Mouse (Mus musculus) inflammation-experienced regulatory T-cells (primary cell): ENCODE results near the gene Slc25a45. TPM values are rescaled to one million over a fixed set of nuclear protein-coding genes. Genes with fewer than 3 reads are reported as not detected.

Experiments used
- polyA plus RNA-seq, 2 experiments: library from polyadenylated mRNA; unstranded; fragments of 100-300 nt; shearing (Covaris generic); gene quantifications; one replicate each; pipeline ENCODE4 v1.2.1; 2017

Slc25a45 gene
- 10 to 100 TPM; 38.8 to 42.3 TPM for polyA plus RNA-seq

GRCm38 (mm10) chr19:5877618-5878361, at the start of gene Slc25a45:
Gene Slc25a45, plus strand, starts transcription at chr19:5877808.

DNA sequence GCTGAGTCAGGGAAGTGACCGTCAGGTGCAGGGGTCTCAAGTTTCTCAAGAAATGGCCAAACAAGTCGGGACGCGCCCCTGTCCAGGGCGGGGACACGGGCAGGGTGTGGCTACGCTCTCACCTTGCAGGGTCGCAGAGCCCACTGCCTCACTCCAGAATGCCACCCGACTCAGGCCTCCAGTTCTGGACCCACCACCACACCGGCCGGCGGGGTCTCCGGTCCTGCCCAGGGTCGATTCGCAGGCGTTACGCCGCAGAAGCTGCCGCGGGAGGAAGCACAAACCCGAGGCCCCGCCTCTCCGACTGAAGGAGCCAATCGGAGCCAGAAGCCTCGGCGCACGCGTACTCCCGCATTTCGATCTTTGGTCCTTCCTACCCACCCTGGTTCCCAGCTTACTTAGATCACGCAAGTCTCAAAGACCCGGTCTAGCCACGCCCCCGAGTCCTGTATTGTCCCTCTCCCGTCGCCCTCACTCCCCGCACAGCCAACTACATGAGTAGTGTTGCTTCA, 2.6 kb upstream of the Slc25a45 start, which contains the start of gene Frmd8:
TSS of gene Frmd8 (minus strand) at position 306 of the 512 bp plus-strand sequence.

DNA sequence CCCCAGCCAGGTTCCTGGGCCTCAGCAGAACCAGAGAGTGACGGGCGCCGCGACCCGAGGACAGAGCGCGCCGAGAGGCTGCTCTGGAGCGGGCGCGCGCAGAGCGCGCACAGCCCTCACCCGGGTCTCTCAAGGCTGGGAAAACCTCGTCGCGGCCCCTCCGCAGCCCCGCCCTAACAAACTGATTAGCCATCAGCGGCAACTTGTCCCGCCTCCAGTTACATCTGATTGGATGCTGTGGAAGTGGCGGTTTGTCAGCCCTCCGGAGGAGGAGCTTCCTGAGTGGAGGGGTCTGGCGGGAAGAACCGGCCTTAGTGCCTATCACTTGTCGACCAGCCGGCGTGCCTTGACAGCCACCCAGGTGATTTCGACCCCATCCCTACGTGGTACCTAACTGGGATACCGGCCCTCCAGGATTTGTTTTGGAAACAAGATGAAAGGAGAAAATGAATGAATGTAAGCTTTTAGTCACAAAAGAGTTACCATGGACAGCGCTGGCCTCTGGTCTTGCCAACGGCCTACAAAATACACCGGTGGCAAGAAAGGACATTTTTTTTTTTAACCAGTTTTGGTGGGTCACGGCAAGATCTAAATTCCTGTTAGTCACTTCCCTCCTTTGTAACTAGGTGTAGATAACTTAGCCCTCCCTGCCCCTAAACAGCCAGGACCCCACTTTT, 16.5 kb downstream of the Slc25a45 start, which contains the start of gene Tigd3:
TSS of gene Tigd3 (minus strand) at position 148 of the 677 bp plus-strand sequence.

GRCm38 (mm10) chr19:5913007-5913719, 35.6 kb downstream of the Slc25a45 start, which contains the start of gene Dpf2:
Gene Dpf2, minus strand, starts transcription at chr19:5913010.

GRCm38 (mm10) chr19:5924713-5925093, 47.1 kb downstream of the Slc25a45 start, which contains the start of gene Cdc42ep2:
Gene Cdc42ep2, minus strand, starts transcription at chr19:5924816.

Other genes with a start within 250 kb of the Slc25a45 start
- gene Rela, start 240.3 kb upstream of the Slc25a45 start, polyA plus RNA-seq = 100 to 1,000 TPM; 169 to 173 TPM
- 100 to 1,000 TPM; 213 to 259 TPM for gene Sipa1, start 214.1 kb upstream of the Slc25a45 start, polyA plus RNA-seq
- 10 to 100 TPM; 65.0 to 66.0 TPM for gene Map3k11, start 189.1 kb upstream of the Slc25a45 start, polyA plus RNA-seq
- 10 to 100 TPM; 44.8 to 55.5 TPM for gene Pcnx3, start 188.9 kb upstream of the Slc25a45 start, polyA plus RNA-seq
- gene Kcnk7, start 173.4 kb upstream of the Slc25a45 start, polyA plus RNA-seq = 1 to 10 TPM; 1.9 to 6.6 TPM
- gene Ehbp1l1, start 151.5 kb upstream of the Slc25a45 start, polyA plus RNA-seq = 10 to 100 TPM; 45.5 to 55.4 TPM
- gene Fam89b, start 148.2 kb upstream of the Slc25a45 start, polyA plus RNA-seq = 100 to 1,000 TPM in 1 of 2 experiments, 10 to 100 TPM in 1; 97.2 to 103 TPM
- under 1 TPM; 0.40 to 0.59 TPM for gene Ltbp3, start 136.9 kb upstream of the Slc25a45 start, polyA plus RNA-seq
- 10 to 100 TPM; 73.9 to 91.5 TPM for gene Scyl1, start 106.4 kb upstream of the Slc25a45 start, polyA plus RNA-seq
- 100 to 1,000 TPM; 223 to 264 TPM for gene Frmd8, start 2.5 kb upstream of the Slc25a45 start, polyA plus RNA-seq
- gene Tigd3, start 16.3 kb downstream of the Slc25a45 start, polyA plus RNA-seq = 1 to 10 TPM in 1 of 2 experiments, under 1 TPM in 1; 0.66 to 1.5 TPM
- 100 to 1,000 TPM; 161 to 208 TPM for gene Dpf2, start 35.2 kb downstream of the Slc25a45 start, polyA plus RNA-seq
- gene Cdc42ep2, start 47.0 kb downstream of the Slc25a45 start, polyA plus RNA-seq = 1 to 10 TPM in 1 of 2 experiments, under 1 TPM in 1; 0.46 to 1.6 TPM
- 10 to 100 TPM; 37.4 to 48.6 TPM for gene Pola2, start 86.4 kb downstream of the Slc25a45 start, polyA plus RNA-seq
- under 1 TPM in 1 of 2 experiments, not detected in 1; 0.89 TPM for gene Slc22a20, start 108.3 kb downstream of the Slc25a45 start, polyA plus RNA-seq
- 10 to 100 TPM; 64.1 to 70.3 TPM for gene Capn1, start 138.1 kb downstream of the Slc25a45 start, polyA plus RNA-seq
- 10 to 100 TPM; 48.2 to 68.1 TPM for gene Syvn1, start 168.8 kb downstream of the Slc25a45 start, polyA plus RNA-seq
- 10 to 100 TPM; 37.1 to 49.2 TPM for gene Mrpl49, start 180.0 kb downstream of the Slc25a45 start, polyA plus RNA-seq
- gene Fau, start 180.0 kb downstream of the Slc25a45 start, polyA plus RNA-seq = 100 to 1,000 TPM; 732 to 759 TPM
- gene Znhit2, start 183.4 kb downstream of the Slc25a45 start, polyA plus RNA-seq = 10 to 100 TPM; 35.7 to 43.9 TPM
- 10 to 100 TPM; 14.2 to 15.2 TPM for gene Tm7sf2, start 190.6 kb downstream of the Slc25a45 start, polyA plus RNA-seq
- gene Vps51, start 199.4 kb downstream of the Slc25a45 start, polyA plus RNA-seq = 100 to 1,000 TPM in 1 of 2 experiments, 10 to 100 TPM in 1; 79.1 to 114 TPM
- 1 to 10 TPM in 1 of 2 experiments, not detected in 1; 2.5 TPM for gene Tmem262, start 202.2 kb downstream of the Slc25a45 start, polyA plus RNA-seq
- gene Gm28374, start 204.4 kb downstream of the Slc25a45 start, polyA plus RNA-seq = under 1 TPM; 0.68 to 0.80 TPM
- gene Zfpl1, start 207.1 kb downstream of the Slc25a45 start, polyA plus RNA-seq = 10 to 100 TPM; 47.3 to 48.0 TPM
- gene Cdca5, start 207.2 kb downstream of the Slc25a45 start, polyA plus RNA-seq = 1 to 10 TPM in 1 of 2 experiments, not detected in 1; 1.9 TPM
- 1 to 10 TPM in 1 of 2 experiments, not detected in 1; 1.3 TPM for gene AC131692.1, start 216.6 kb downstream of the Slc25a45 start, polyA plus RNA-seq
- 1 to 10 TPM in 1 of 2 experiments, under 1 TPM in 1; 0.14 to 1.2 TPM for gene Naaladl1, start 228.0 kb downstream of the Slc25a45 start, polyA plus RNA-seq
- gene Sac3d1, start 240.8 kb downstream of the Slc25a45 start, polyA plus RNA-seq = 10 to 100 TPM; 17.7 to 37.8 TPM